Mouse (Mus musculus): Measurements from ENCODE around the gene Cux2. TPM values are rescaled to one million over a fixed set of nuclear protein-coding genes. Genes with fewer than 3 reads are reported as not detected.

The Cux2 gene
- total and polyA plus RNA-seq, 3 experiments = 0.17 TPM; not detected in 2

DNA sequence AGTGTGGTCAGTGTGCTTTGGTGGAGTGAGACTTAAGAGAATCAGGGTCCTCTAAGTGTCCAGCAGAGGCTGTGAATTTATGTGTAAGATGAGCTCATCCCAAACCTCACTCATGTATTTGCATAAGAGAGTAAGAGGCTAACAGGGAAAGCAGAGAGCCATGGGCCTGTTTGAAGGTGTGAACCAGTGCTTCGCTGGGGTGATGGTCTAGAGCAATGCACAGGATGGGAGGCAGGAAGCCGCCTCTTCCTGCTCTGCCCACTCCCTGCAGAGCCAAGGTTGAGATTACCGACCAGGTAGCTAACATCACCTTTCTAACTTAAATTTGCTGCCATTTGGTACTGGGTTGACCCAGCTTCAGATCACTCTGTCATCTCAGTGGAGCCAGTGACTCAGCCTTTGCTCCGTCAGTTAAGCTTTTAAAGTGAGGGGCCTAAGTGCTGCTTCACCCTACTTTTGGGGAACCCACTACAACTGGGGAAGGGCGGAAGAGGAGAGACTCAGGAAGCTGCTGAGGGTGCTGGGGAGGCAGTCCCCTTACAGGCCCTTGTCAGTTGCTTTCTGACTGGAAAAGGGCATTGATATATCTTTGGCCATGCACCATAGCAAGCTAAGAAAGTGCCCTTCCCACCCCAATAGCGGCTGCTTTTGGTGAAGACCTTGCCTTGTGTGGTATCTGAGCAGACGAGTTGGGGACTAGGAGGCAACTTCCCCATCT, 237.2 kb downstream of the Cux2 start:
- Histone ChIP-seq H3K9ac (ENCODE audit: insufficient read depth, low read depth) (no peak overlapping the region), H3K36me3 (replicated peaks in 1 of 2; ENCODE audit: control insufficient read depth in 1 of 2, insufficient read depth in 1 of 2, low read length in 1 of 2) (peaks cover 70 to 91% of the 10 kb centered on the region in 2 experiments), H3K27me3 (replicated peaks) (no peaks in the 10 kb centered on the region), H3K27ac (ENCODE audit: insufficient read depth, low read depth) (no peak overlapping the region), H3K4me1 (ENCODE audit: control insufficient read depth in 1 of 2, insufficient read depth in 2 of 2) (peaks cover 13 to 23% of the 10 kb centered on the region in 2 experiments), H3K4me2 (ENCODE audit: insufficient read depth, low read depth, poor library complexity, severe bottlenecking) (no peak overlapping the region), H3K79me2 (replicated peaks; ENCODE audit: control insufficient read depth, extremely low read depth, insufficient read depth, poor library complexity, severe bottlenecking) (no peaks in the 10 kb centered on the region), H3K9me3 (replicated peaks; ENCODE audit: low read length) (no peaks in the 10 kb centered on the region), H3K4me3 (replicated peaks in 1 of 3; ENCODE audit: low read depth in 2 of 3, low read length in 2 of 3, poor library complexity in 1 of 3) (no peak overlapping the region)
- TF ChIP-seq JUND (conservative IDR thresholded peaks at IDR 0.05; ENCODE audit: low read depth, low read length) (no peak), CHD2 (IDR thresholded peaks at IDR 0.05; ENCODE audit: low read length) (no peak), E2F4 (IDR thresholded peaks at IDR 0.05; ENCODE audit: insufficient replicate concordance, low read depth, low read length) (no peak), MAX (IDR thresholded peaks at IDR 0.05; ENCODE audit: low read length) (no peak), CTCF (conservative IDR thresholded peaks at IDR 0.05 in 1 of 2, IDR thresholded peaks at IDR 0.05 in 1 of 2; ENCODE audit: low read depth in 2 of 2, low read length in 2 of 2) (no peak), ZNF384 (IDR thresholded peaks at IDR 0.05; ENCODE audit: low read depth, low read length) (no peak), USF2 (conservative IDR thresholded peaks at IDR 0.05; ENCODE audit: low read depth, low read length) (no peak), ELF1 (IDR thresholded peaks at IDR 0.05; ENCODE audit: low read depth, low read length) (no peak), MXI1 (IDR thresholded peaks at IDR 0.05; ENCODE audit: low read depth, low read length) (no peak), MAFK (IDR thresholded peaks at IDR 0.05; ENCODE audit: insufficient replicate concordance, low read length) (no peak), ZMIZ1 (IDR thresholded peaks at IDR 0.05; ENCODE audit: low read depth, low read length) (no peak; the same call in 1 of the 2 replicates), CHD1 (IDR thresholded peaks at IDR 0.05; ENCODE audit: low read depth, low read length) (no peak), HCFC1 (IDR thresholded peaks at IDR 0.05; ENCODE audit: low read depth, low read length) (no peak), TCF12 (IDR thresholded peaks at IDR 0.05; ENCODE audit: low read depth, low read length) (no peak), ETS1 (conservative IDR thresholded peaks at IDR 0.05; ENCODE audit: low read depth, low read length) (no peak), MYC (IDR thresholded peaks at IDR 0.05; ENCODE audit: low read depth, low read length) (no peak), USF1 (IDR thresholded peaks at IDR 0.05; ENCODE audit: low read depth, low read length) (no peak), JUN (IDR thresholded peaks at IDR 0.05; ENCODE audit: insufficient read depth, low read depth, low read length) (no peak)
- DNase-seq (ENCODE audit: extremely low read depth) = no peak
- dilution Hi-C loops (cut with MboI; ENCODE audit: extremely low pct_ligation_motif_present, extremely low pct_unique_long_range_greater_than_20kb, low sequenced_read_pairs) (no loop called here), in situ Hi-C loops (cut with MboI; ENCODE audit: low pct_ligation_motif_present, low pct_unique_long_range_greater_than_20kb, low sequenced_read_pairs) (loop anchor here (5.0 kb wide), 1 partner anchor 35 kb away; the partner anchor contains the start of gene Pheta1)

DNA sequence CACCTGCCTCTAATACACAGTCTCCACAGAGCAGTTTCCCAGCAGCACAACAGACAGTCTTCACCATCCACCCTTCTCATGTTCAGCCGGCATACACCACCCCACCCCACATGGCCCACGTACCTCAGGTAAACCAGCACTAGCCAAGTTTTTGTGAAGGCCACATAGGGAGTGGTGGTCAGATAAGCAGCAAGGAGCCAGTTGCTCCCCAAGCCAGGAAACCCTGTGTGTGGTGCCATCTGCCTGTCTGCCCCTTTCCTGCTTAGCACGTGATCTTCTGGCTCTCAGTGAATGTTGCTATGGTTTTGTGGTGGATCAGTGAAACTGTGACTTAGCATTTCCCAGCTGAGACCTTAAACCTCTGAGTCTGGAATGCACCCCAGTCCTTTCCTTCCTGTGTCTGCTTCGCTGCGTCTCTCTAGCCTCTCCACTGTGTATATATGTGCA, 238.4 kb downstream of the Cux2 start:
- no peak for DNase-seq (ENCODE audit: extremely low read depth)
- no peaks in the 10 kb centered on the region for H3K79me2 ChIP-seq (replicated peaks; ENCODE audit: control insufficient read depth, extremely low read depth, insufficient read depth, poor library complexity, severe bottlenecking)
- peaks cover 13 to 20% of the 10 kb centered on the region in 2 experiments for H3K4me1 ChIP-seq (ENCODE audit: control insufficient read depth in 1 of 2, insufficient read depth in 2 of 2)
- no peak overlapping the region for H3K27ac ChIP-seq (ENCODE audit: insufficient read depth, low read depth)
- no peak overlapping the region for H3K4me2 ChIP-seq (ENCODE audit: insufficient read depth, low read depth, poor library complexity, severe bottlenecking)
- in situ Hi-C loops (cut with MboI; ENCODE audit: low pct_ligation_motif_present, low pct_unique_long_range_greater_than_20kb, low sequenced_read_pairs) = loop anchor here (5.0 kb wide), 1 partner anchor 36 kb away; the partner anchor contains the start of gene Pheta1
- H3K4me3 ChIP-seq (replicated peaks in 1 of 3; ENCODE audit: low read depth in 2 of 3, low read length in 2 of 3, poor library complexity in 1 of 3) = no peak overlapping the region
- H3K27me3 ChIP-seq (replicated peaks) = no peaks in the 10 kb centered on the region
- TF ChIP-seq E2F4 (IDR thresholded peaks at IDR 0.05; ENCODE audit: insufficient replicate concordance, low read depth, low read length) (no peak), EP300 (IDR thresholded peaks at IDR 0.05; ENCODE audit: low read length) (no peak), USF2 (conservative IDR thresholded peaks at IDR 0.05; ENCODE audit: low read depth, low read length) (no peak), POLR2A (IDR thresholded peaks at IDR 0.05; ENCODE audit: low read depth, low read length) (no peak), ZC3H11A (IDR thresholded peaks at IDR 0.05; ENCODE audit: low read depth, low read length) (no peak), MXI1 (IDR thresholded peaks at IDR 0.05; ENCODE audit: low read depth, low read length) (no peak), BHLHE40 (IDR thresholded peaks at IDR 0.05; ENCODE audit: low read depth, low read length) (no peak), RAD21 (IDR thresholded peaks at IDR 0.05; ENCODE audit: low read depth, low read length) (no peak), CTCF (conservative IDR thresholded peaks at IDR 0.05 in 1 of 2, IDR thresholded peaks at IDR 0.05 in 1 of 2; ENCODE audit: low read depth in 2 of 2, low read length in 2 of 2) (no peak), USF1 (IDR thresholded peaks at IDR 0.05; ENCODE audit: low read depth, low read length) (no peak)
- H3K9me3 ChIP-seq (replicated peaks; ENCODE audit: low read length) = no peaks in the 10 kb centered on the region
- dilution Hi-C loops (cut with MboI; ENCODE audit: extremely low pct_ligation_motif_present, extremely low pct_unique_long_range_greater_than_20kb, low sequenced_read_pairs) = no loop called here
- no peak overlapping the region for H3K9ac ChIP-seq (ENCODE audit: insufficient read depth, low read depth)
- H3K36me3 ChIP-seq (replicated peaks in 1 of 2; ENCODE audit: control insufficient read depth in 1 of 2, insufficient read depth in 1 of 2, low read length in 1 of 2) = peaks cover 58 to 86% of the 10 kb centered on the region in 2 experiments
